Mouse (Mus musculus): ENCODE data around the gene Ugt1a6b. TPM values are rescaled to one million over a fixed set of nuclear protein-coding genes. Genes with fewer than 3 reads are reported as not detected.

The Ugt1a6b gene
- polyA plus RNA-seq, 1 experiment from 2014 or later = 0.11 TPM

DNA sequence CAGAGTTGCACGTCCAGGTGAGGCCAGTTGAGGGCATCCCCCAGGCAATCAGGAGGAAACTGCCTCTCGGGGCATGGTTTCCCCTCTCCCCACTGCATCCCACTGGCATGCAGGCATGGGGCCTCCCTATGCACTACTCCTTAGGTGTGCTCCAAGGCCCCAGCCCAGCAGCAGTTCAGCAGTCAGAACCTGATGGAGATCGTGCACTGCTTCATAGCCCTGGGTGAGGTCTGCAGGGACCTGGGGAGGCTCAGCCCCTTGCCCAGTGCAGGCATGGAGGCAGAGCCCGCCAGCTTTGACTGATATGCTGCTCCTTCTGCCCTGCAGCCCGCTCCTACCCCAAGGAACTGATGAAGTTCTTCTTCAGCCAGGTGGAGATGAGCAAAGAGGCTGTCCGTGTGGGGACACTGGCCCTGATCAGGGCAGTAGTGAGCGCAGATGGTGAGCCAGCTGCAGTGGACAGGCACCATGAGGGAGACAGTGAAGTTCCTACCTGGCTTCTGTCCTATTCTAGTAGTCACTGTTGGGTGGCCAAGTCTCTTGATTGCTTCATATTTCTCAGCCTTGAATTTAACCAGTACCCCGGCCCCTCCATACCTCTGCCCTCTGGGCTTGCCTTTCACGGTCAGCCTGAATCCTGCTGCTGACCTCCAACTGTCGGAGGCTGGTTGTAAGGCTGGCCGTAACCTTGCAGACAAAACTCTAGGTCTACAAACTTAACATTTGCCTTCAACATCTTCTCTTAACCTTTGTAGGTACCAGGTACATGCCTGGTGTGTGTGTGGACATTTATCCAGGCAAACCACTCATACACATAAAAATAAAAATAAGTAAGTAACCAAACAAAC lies 132.2 kb downstream of the Ugt1a6b start:
- no peak overlapping the region for H3K4me2 ChIP-seq (ENCODE audit: low read depth, low read length)
- H3K4me1 ChIP-seq (ENCODE audit: control insufficient read depth, insufficient read depth, low read length) = no peaks in the 10 kb centered on the region
- no peak overlapping the region for H3K9ac ChIP-seq (ENCODE audit: low read length)
- H3K27ac ChIP-seq (ENCODE audit: low read length) = no peak overlapping the region
- H3K9me3 ChIP-seq (replicated peaks; ENCODE audit: control insufficient read depth, low read length) = peaks cover 90% of the 10 kb centered on the region
- no peak for ATAC-seq (replicated peaks; ENCODE audit: extremely low read depth, insufficient read depth, low FRiP score)
- no peak overlapping the region for H3K4me3 ChIP-seq (ENCODE audit: low read length)
- no peaks in the 10 kb centered on the region for H3K27me3 ChIP-seq (ENCODE audit: control insufficient read depth, insufficient read depth, low read length)
- 54% methylated on average over 11 of the region's 11 CpGs for WGBS
- H3K36me3 ChIP-seq (ENCODE audit: control insufficient read depth, insufficient read depth) = no peaks in the 10 kb centered on the region

GRCm38 (mm10) chr1:88235894-88236415 lies 132.9 kb downstream of the Ugt1a6b start:
- Histone ChIP-seq H3K4me2 (ENCODE audit: low read depth, low read length) (no peak overlapping the region), H3K27ac (ENCODE audit: low read length) (no peak overlapping the region), H3K27me3 (ENCODE audit: control insufficient read depth, insufficient read depth, low read length) (no peaks in the 10 kb centered on the region), H3K4me1 (ENCODE audit: control insufficient read depth, insufficient read depth, low read length) (no peaks in the 10 kb centered on the region), H3K9me3 (replicated peaks; ENCODE audit: control insufficient read depth, low read length) (peaks cover 90% of the 10 kb centered on the region), H3K36me3 (ENCODE audit: control insufficient read depth, insufficient read depth) (no peaks in the 10 kb centered on the region), H3K9ac (ENCODE audit: low read length) (no peak overlapping the region), H3K4me3 (ENCODE audit: low read length) (no peak overlapping the region)
- no peak for ATAC-seq (replicated peaks; ENCODE audit: extremely low read depth, insufficient read depth, low FRiP score)
- WGBS = 55% methylated on average over 4 of the region's 4 CpGs

DNA sequence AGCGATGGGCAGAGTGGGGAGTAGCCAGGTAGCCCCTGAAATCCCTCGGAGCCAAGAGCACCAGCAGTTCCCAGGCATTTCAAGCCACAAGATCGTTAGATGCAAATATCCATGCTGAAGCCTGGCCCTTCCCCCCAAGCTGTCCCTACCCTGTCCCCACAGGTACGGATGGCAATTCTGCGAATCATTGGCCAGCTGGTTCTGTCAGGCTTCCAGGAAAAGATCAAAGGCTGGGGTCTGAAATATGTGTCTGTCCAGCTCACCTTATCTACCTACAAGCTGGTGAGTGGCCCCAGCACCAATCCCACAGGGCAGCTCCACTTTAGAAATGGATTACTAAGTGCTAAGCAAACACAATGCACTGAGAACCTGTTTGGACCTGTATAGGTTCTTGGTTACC lies 134.3 kb downstream of the Ugt1a6b start:
- Histone ChIP-seq H3K27ac (ENCODE audit: low read length) (no peak overlapping the region), H3K4me1 (ENCODE audit: control insufficient read depth, insufficient read depth, low read length) (no peaks in the 10 kb centered on the region), H3K9me3 (replicated peaks; ENCODE audit: control insufficient read depth, low read length) (peaks cover 85% of the 10 kb centered on the region), H3K9ac (ENCODE audit: low read length) (no peak overlapping the region), H3K4me3 (ENCODE audit: low read length) (no peak overlapping the region), H3K27me3 (ENCODE audit: control insufficient read depth, insufficient read depth, low read length) (no peaks in the 10 kb centered on the region), H3K4me2 (ENCODE audit: low read depth, low read length) (no peak overlapping the region), H3K36me3 (ENCODE audit: control insufficient read depth, insufficient read depth) (no peaks in the 10 kb centered on the region)
- WGBS = 65% methylated on average over 5 of the region's 5 CpGs
- ATAC-seq (replicated peaks; ENCODE audit: extremely low read depth, insufficient read depth, low FRiP score) = no peak

GRCm38 (mm10) chr1:88238771-88239170 lies 135.7 kb downstream of the Ugt1a6b start:
- no peak for ATAC-seq (replicated peaks; ENCODE audit: extremely low read depth, insufficient read depth, low FRiP score)
- Histone ChIP-seq H3K9ac (ENCODE audit: low read length) (no peak overlapping the region), H3K4me3 (ENCODE audit: low read length) (no peak overlapping the region), H3K9me3 (replicated peaks; ENCODE audit: control insufficient read depth, low read length) (peaks cover 80% of the 10 kb centered on the region), H3K36me3 (ENCODE audit: control insufficient read depth, insufficient read depth) (no peaks in the 10 kb centered on the region), H3K4me2 (ENCODE audit: low read depth, low read length) (no peak overlapping the region), H3K27ac (ENCODE audit: low read length) (no peak overlapping the region), H3K4me1 (ENCODE audit: control insufficient read depth, insufficient read depth, low read length) (no peaks in the 10 kb centered on the region), H3K27me3 (ENCODE audit: control insufficient read depth, insufficient read depth, low read length) (no peaks in the 10 kb centered on the region)
- 71% methylated on average over 6 of the region's 6 CpGs for WGBS

DNA sequence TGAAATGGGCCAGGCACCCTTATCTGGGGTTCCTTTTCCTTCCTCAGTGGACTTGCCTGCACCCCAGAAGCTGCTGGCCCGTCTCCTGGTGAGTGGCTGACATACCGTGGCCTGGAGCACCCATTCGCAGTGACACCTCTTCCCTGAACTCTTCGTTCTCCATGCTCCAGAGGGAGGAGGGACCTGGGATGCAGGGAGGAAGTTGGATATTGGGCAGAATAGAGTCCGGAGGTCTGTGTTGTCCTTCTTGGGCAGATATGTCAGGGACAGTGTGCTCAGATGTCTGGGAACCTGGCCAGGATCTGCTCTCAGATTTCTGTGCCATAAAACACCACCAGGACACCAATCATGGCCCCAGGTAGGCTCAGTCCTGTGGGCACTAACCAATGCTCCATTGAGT lies 137.0 kb downstream of the Ugt1a6b start:
- H3K4me1 ChIP-seq (ENCODE audit: control insufficient read depth, insufficient read depth, low read length) = no peaks in the 10 kb centered on the region
- 60% methylated on average over 5 of the region's 5 CpGs for whole genome bisulfite sequencing
- no peak overlapping the region for H3K9ac ChIP-seq (ENCODE audit: low read length)
- H3K9me3 ChIP-seq (replicated peaks; ENCODE audit: control insufficient read depth, low read length) = peaks cover 75% of the 10 kb centered on the region
- no peak for ATAC-seq (replicated peaks; ENCODE audit: extremely low read depth, insufficient read depth, low FRiP score)
- H3K36me3 ChIP-seq (ENCODE audit: control insufficient read depth, insufficient read depth) = no peaks in the 10 kb centered on the region
- no peak overlapping the region for H3K4me2 ChIP-seq (ENCODE audit: low read depth, low read length)
- no peaks in the 10 kb centered on the region for H3K27me3 ChIP-seq (ENCODE audit: control insufficient read depth, insufficient read depth, low read length)
- H3K27ac ChIP-seq (ENCODE audit: low read length) = no peak overlapping the region
- no peak overlapping the region for H3K4me3 ChIP-seq (ENCODE audit: low read length)

GRCm38 (mm10) chr1:88240579-88240978 lies 137.5 kb downstream of the Ugt1a6b start:
- no peak for ATAC-seq (replicated peaks; ENCODE audit: extremely low read depth, insufficient read depth, low FRiP score)
- WGBS = 61% methylated on average over 4 of the region's 4 CpGs

DNA sequence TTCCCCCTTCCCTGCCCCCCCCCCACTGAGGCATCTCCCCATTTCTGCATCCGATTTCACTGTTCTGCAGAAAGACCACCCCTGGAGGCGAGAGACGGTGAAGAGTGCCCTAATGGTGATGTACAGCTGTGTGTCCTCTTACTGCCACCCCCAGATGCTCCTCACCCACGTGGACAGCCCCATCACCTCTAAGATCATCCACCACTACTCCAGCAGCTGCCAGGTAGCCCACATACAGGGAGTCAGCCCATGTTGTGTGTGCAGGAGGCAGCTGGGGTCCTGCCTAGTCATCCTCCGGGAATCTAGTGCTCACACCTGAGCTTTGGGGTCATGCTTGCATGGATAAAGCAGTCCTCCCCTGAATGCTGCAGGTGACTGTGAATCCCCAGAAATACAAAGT lies 140.8 kb downstream of the Ugt1a6b start:
- no peak for ATAC-seq (replicated peaks; ENCODE audit: extremely low read depth, insufficient read depth, low FRiP score)
- Histone ChIP-seq H3K9me3 (replicated peaks; ENCODE audit: control insufficient read depth, low read length) (peaks cover 75% of the 10 kb centered on the region), H3K27ac (ENCODE audit: low read length) (no peak overlapping the region), H3K4me3 (ENCODE audit: low read length) (no peak overlapping the region), H3K9ac (ENCODE audit: low read length) (no peak overlapping the region), H3K4me2 (ENCODE audit: low read depth, low read length) (no peak overlapping the region), H3K27me3 (ENCODE audit: control insufficient read depth, insufficient read depth, low read length) (no peaks in the 10 kb centered on the region), H3K36me3 (ENCODE audit: control insufficient read depth, insufficient read depth) (no peaks in the 10 kb centered on the region), H3K4me1 (ENCODE audit: control insufficient read depth, insufficient read depth, low read length) (no peaks in the 10 kb centered on the region)
- 57% methylated on average over 5 of the region's 5 CpGs for WGBS

More at GRCm38 (mm10) chr1:88240579-88240978, 137.5 kb downstream of the Ugt1a6b start:
- no peak overlapping the region for H3K9ac ChIP-seq (ENCODE audit: low read length)
- H3K4me3 ChIP-seq (ENCODE audit: low read length) = no peak overlapping the region
- H3K4me1 ChIP-seq (ENCODE audit: control insufficient read depth, insufficient read depth, low read length) = no peaks in the 10 kb centered on the region
- peaks cover 75% of the 10 kb centered on the region for H3K9me3 ChIP-seq (replicated peaks; ENCODE audit: control insufficient read depth, low read length)
- no peaks in the 10 kb centered on the region for H3K27me3 ChIP-seq (ENCODE audit: control insufficient read depth, insufficient read depth, low read length)
- no peaks in the 10 kb centered on the region for H3K36me3 ChIP-seq (ENCODE audit: control insufficient read depth, insufficient read depth)
- no peak overlapping the region for H3K4me2 ChIP-seq (ENCODE audit: low read depth, low read length)
- no peak overlapping the region for H3K27ac ChIP-seq (ENCODE audit: low read length)

GRCm38 (mm10) chr1:88245881-88246280 lies 142.8 kb downstream of the Ugt1a6b start:
- no peaks in the 10 kb centered on the region for H3K36me3 ChIP-seq (ENCODE audit: control insufficient read depth, insufficient read depth)
- no peak for ATAC-seq (replicated peaks; ENCODE audit: extremely low read depth, insufficient read depth, low FRiP score)
- H3K4me3 ChIP-seq (ENCODE audit: low read length) = no peak overlapping the region
- no peaks in the 10 kb centered on the region for H3K4me1 ChIP-seq (ENCODE audit: control insufficient read depth, insufficient read depth, low read length)
- H3K4me2 ChIP-seq (ENCODE audit: low read depth, low read length) = no peak overlapping the region
- no peak overlapping the region for H3K27ac ChIP-seq (ENCODE audit: low read length)
- 71% methylated on average over 6 of the region's 6 CpGs for WGBS
- no peaks in the 10 kb centered on the region for H3K27me3 ChIP-seq (ENCODE audit: control insufficient read depth, insufficient read depth, low read length)
- peaks cover 75% of the 10 kb centered on the region for H3K9me3 ChIP-seq (replicated peaks; ENCODE audit: control insufficient read depth, low read length)
- H3K9ac ChIP-seq (ENCODE audit: low read length) = no peak overlapping the region

- H3K9ac ChIP-seq (ENCODE audit: low read length) = no peak overlapping the region
- H3K27me3 ChIP-seq (ENCODE audit: control insufficient read depth, insufficient read depth, low read length) = no peaks in the 10 kb centered on the region
- no peaks in the 10 kb centered on the region for H3K36me3 ChIP-seq (ENCODE audit: control insufficient read depth, insufficient read depth)
- H3K9me3 ChIP-seq (replicated peaks; ENCODE audit: control insufficient read depth, low read length) = peaks cover 75% of the 10 kb centered on the region
- H3K4me2 ChIP-seq (ENCODE audit: low read depth, low read length) = no peak overlapping the region
- H3K4me1 ChIP-seq (ENCODE audit: control insufficient read depth, insufficient read depth, low read length) = no peaks in the 10 kb centered on the region
- no peak for ATAC-seq (replicated peaks; ENCODE audit: extremely low read depth, insufficient read depth, low FRiP score)
- H3K4me3 ChIP-seq (ENCODE audit: low read length) = no peak overlapping the region
- H3K27ac ChIP-seq (ENCODE audit: low read length) = no peak overlapping the region
- 43% methylated on average over 6 of the region's 6 CpGs for WGBS
These were observed 143.3 kb downstream of the Ugt1a6b start for GRCm38 (mm10) chr1:88246386-88246785.

Data from heart, embryonic 16.5 days (tissue).